Mouse (Mus musculus) MEL (cell line): ENCODE measurements around the gene Prss56. TPM values are rescaled to one million over a fixed set of nuclear protein-coding genes. Genes with fewer than 3 reads are reported as not detected.

ENCODE experiments used
- DNase-seq: peaks from one replicate; pipeline ENCODE4 v3.0.0; 2011; ENCODE audit warnings: low read depth, low spot score
- H3K27ac ChIP-seq: 2 replicates; pipeline ENCODE4 v1.5.1; 2012; ENCODE audit warnings: low read depth, mild to moderate bottlenecking, control low read depth, low read length, moderate library complexity; ENCODE audit not compliant: control insufficient read depth
- H3K27me3 ChIP-seq, 2 experiments: fragments of 150-350 bp in 1 of 2; sonication (generic) in 1 of 2; 2 replicates each; pipeline ENCODE4 v1.6.1; 2012; ENCODE audit warnings: low read length in 2 of 2, mild to moderate bottlenecking in 2 of 2, improper control_type of control experiment in 1 of 2, moderate library complexity in 1 of 2; ENCODE audit not compliant: insufficient read depth in 2 of 2, control insufficient read depth in 1 of 2
- H3K36me3 ChIP-seq, 2 experiments: 2 replicates each; pipeline ENCODE4 v1.6.1; 2012 to 2014; ENCODE audit warnings: low read length in 2 of 2, improper control_type of control experiment in 1 of 2, inconsistent platforms in 1 of 2, mild to moderate bottlenecking in 1 of 2; ENCODE audit not compliant: insufficient read depth in 2 of 2, control insufficient read depth in 1 of 2
- H3K4me1 ChIP-seq, 2 experiments: fragments of 150-350 bp in 1 of 2; sonication (generic) in 1 of 2; 2 replicates each; pipeline ENCODE4 v1.6.1; 2012; ENCODE audit warnings: low read length in 2 of 2, improper control_type of control experiment in 1 of 2, mild to moderate bottlenecking in 1 of 2; ENCODE audit not compliant: insufficient read depth in 2 of 2, control insufficient read depth in 1 of 2
- H3K4me3 ChIP-seq, 2 experiments: fragments of 150-350 bp in 1 of 2; sonication (generic) in 1 of 2; 2 replicates each; pipeline ENCODE4 v1.5.1; 2012; ENCODE audit warnings: low read depth in 2 of 2, low read length in 2 of 2, mild to moderate bottlenecking in 2 of 2, moderate library complexity in 2 of 2, control low read depth in 1 of 2, improper control_type of control experiment in 1 of 2; ENCODE audit not compliant: control insufficient read depth in 1 of 2, insufficient read depth in 1 of 2
- H3K79me2 ChIP-seq: 2 replicates; pipeline ENCODE4 v1.6.1; 2012; ENCODE audit warnings: mild to moderate bottlenecking, low read length, moderate library complexity; ENCODE audit not compliant: control insufficient read depth, poor library complexity, insufficient read depth
- H3K9ac ChIP-seq: 2 replicates; pipeline ENCODE4 v1.6.1; 2012; ENCODE audit warnings: low read depth, mild to moderate bottlenecking, control low read depth, low read length, moderate library complexity; ENCODE audit not compliant: control insufficient read depth, poor library complexity, severe bottlenecking
- H3K9me3 ChIP-seq: fragments of 150-350 bp; sonication (generic); replicated peaks from 2 replicates; pipeline ENCODE4 v1.6.1; 2012; ENCODE audit warnings: mild to moderate bottlenecking, low read length, improper control_type of control experiment, moderate library complexity; ENCODE audit not compliant: insufficient read depth
- BHLHE40 ChIP-seq: IDR thresholded peaks from 2 replicates; pipeline ENCODE4 v1.6.1; 2012; ENCODE audit warnings: low read depth, mild to moderate bottlenecking, inconsistent platforms, low read length, improper control_type of control experiment, borderline replicate concordance
- CHD1 ChIP-seq: IDR thresholded peaks from 2 replicates; pipeline ENCODE4 v1.6.1; 2012; ENCODE audit warnings: low read depth, mild to moderate bottlenecking, inconsistent platforms, low read length, improper control_type of control experiment
- CTCF ChIP-seq, 3 experiments: IDR thresholded peaks in 2 of 3; conservative IDR thresholded peaks in 1 of 3; 2 replicates each; pipeline ENCODE4 v1.5.1; 2011 to 2012; ENCODE audit warnings: low read length in 3 of 3, low read depth in 2 of 3, mild to moderate bottlenecking in 2 of 3, improper control_type of control experiment in 1 of 3, inconsistent platforms in 1 of 3, mixed read lengths in 1 of 3, moderate library complexity in 1 of 3; ENCODE audit not compliant: control insufficient read depth in 1 of 3, insufficient read depth in 1 of 3, poor library complexity in 1 of 3, severe bottlenecking in 1 of 3
- E2F4 ChIP-seq: IDR thresholded peaks from 2 replicates; pipeline ENCODE4 v1.6.1; 2011; ENCODE audit warnings: low read depth, low read length, improper control_type of control experiment, borderline replicate concordance
- ELF1 ChIP-seq: IDR thresholded peaks from 2 replicates; pipeline ENCODE4 v1.6.1; 2014; ENCODE audit warnings: low read depth, mild to moderate bottlenecking, inconsistent platforms, low read length, improper control_type of control experiment, moderate library complexity
- ETS1 ChIP-seq: IDR thresholded peaks from 2 replicates; pipeline ENCODE4 v1.6.1; 2012; ENCODE audit warnings: low read depth, mild to moderate bottlenecking, inconsistent platforms, low read length, improper control_type of control experiment, moderate library complexity
- GABPA ChIP-seq: IDR thresholded peaks from 2 replicates; pipeline ENCODE4 v1.6.1; 2012; ENCODE audit warnings: low read depth, mild to moderate bottlenecking, inconsistent platforms, low read length, improper control_type of control experiment, moderate library complexity
- KAT2A ChIP-seq: conservative IDR thresholded peaks from 2 replicates; pipeline ENCODE4 v1.6.1; 2012; ENCODE audit warnings: low read depth, low read length, improper control_type of control experiment, inconsistent platforms
- MEF2A ChIP-seq: IDR thresholded peaks from 2 replicates; pipeline ENCODE4 v1.6.1; 2014; ENCODE audit warnings: low read depth, mild to moderate bottlenecking, inconsistent platforms, low read length, improper control_type of control experiment; ENCODE audit not compliant: poor library complexity, insufficient replicate concordance, severe bottlenecking; ENCODE audit errors: extremely low read depth
- MXI1 ChIP-seq: IDR thresholded peaks from 2 replicates; pipeline ENCODE4 v1.6.1; 2011; ENCODE audit warnings: mild to moderate bottlenecking, low read depth, low read length, improper control_type of control experiment
- POLR2AphosphoS2 ChIP-seq: IDR thresholded peaks from 2 replicates; pipeline ENCODE4 v1.6.1; 2011; ENCODE audit warnings: low read length, improper control_type of control experiment
- RAD21 ChIP-seq: IDR thresholded peaks from 2 replicates; pipeline ENCODE4 v1.6.1; 2011; ENCODE audit warnings: mild to moderate bottlenecking, low read depth, low read length, improper control_type of control experiment
- RCOR1 ChIP-seq: IDR thresholded peaks from 2 replicates; pipeline ENCODE4 v1.6.1; 2012; ENCODE audit warnings: low read depth, mild to moderate bottlenecking, inconsistent platforms, low read length, improper control_type of control experiment
- SMC3 ChIP-seq: IDR thresholded peaks from 2 replicates; pipeline ENCODE4 v1.6.1; 2011; ENCODE audit warnings: low read depth, low read length, improper control_type of control experiment
- TAL1 ChIP-seq: IDR thresholded peaks from 2 replicates; pipeline ENCODE4 v1.6.1; 2012; ENCODE audit warnings: mild to moderate bottlenecking, inconsistent platforms, low read length, moderate library complexity, mixed read lengths
- TCF12 ChIP-seq: IDR thresholded peaks from 2 replicates; pipeline ENCODE4 v1.6.1; 2014; ENCODE audit warnings: low read depth, mild to moderate bottlenecking, inconsistent platforms, low read length, improper control_type of control experiment, moderate library complexity
- UBTF ChIP-seq: IDR thresholded peaks from 2 replicates; pipeline ENCODE4 v1.6.1; 2012; ENCODE audit warnings: low read depth, mild to moderate bottlenecking, inconsistent platforms, low read length, improper control_type of control experiment, moderate library complexity, borderline replicate concordance; ENCODE audit not compliant: insufficient read depth
- USF1 ChIP-seq: IDR thresholded peaks from 2 replicates; pipeline ENCODE4 v1.6.1; 2014; ENCODE audit warnings: low read depth, mild to moderate bottlenecking, inconsistent platforms, low read length, improper control_type of control experiment, moderate library complexity
- ZC3H11A ChIP-seq: IDR thresholded peaks from 2 replicates; pipeline ENCODE4 v1.6.1; 2012; ENCODE audit warnings: low read depth, mild to moderate bottlenecking, inconsistent platforms, low read length, improper control_type of control experiment
- ZKSCAN1 ChIP-seq: IDR thresholded peaks from 2 replicates; pipeline ENCODE4 v1.6.1; 2012; ENCODE audit warnings: low read depth, mild to moderate bottlenecking, inconsistent platforms, low read length, improper control_type of control experiment, moderate library complexity
- ZNF384 ChIP-seq: IDR thresholded peaks from 2 replicates; pipeline ENCODE4 v1.6.1; 2012; ENCODE audit warnings: low read depth, mild to moderate bottlenecking, inconsistent platforms, low read length, improper control_type of control experiment
- polyA plus RNA-seq, 2 experiments: library from polyadenylated mRNA; stranded (reverse) in 1 of 2; unstranded in 1 of 2; fragments of >175 nt in 1 of 2; fragments of >200 nt in 1 of 2; gene quantifications; 2 replicates each; pipeline versions ENCODE4 v1.2.1 to v1.2.4; 2012; ENCODE audit warnings: low replicate concordance in 2 of 2, low read depth in 1 of 2; ENCODE audit not compliant: insufficient read length in 2 of 2, insufficient read depth in 1 of 2, missing spikeins in 1 of 2
- total RNA-seq: library from RNA; depleted of rRNA; stranded (reverse); fragments of 300-350 nt; gene quantifications from 2 replicates; pipeline ENCODE4 v1.2.3, GENCODE M21; 2012

Prss56 gene
- total and polyA plus RNA-seq, 3 experiments, result 0.08 TPM; not detected in 2

DNA sequence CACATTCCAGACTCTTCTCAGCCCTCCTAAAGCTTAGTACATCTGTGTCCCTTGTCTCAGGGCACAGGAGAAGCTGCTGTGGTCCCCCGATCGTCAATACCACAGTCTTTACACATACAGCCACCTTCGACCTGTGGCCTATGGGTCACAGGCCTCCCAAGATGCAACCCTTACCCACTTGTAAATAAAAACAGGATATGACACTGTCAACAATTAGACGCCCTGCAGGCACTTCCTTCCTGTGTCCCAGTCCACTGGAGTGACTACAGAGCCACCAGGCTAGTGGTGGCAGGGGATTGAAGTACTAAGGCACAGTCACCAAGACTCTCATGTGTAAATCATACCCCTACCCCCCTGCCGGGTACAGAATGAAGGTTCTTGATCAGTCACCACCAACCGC, 21.9 kb downstream of the Prss56 start:
- H3K27ac ChIP-seq, result no peak overlapping the region
- TF ChIP-seq UBTF (no peak), RAD21 (no peak), ELF1 (no peak), CTCF (IDR thresholded peaks at IDR 0.05 in 2 of 3, conservative IDR thresholded peaks at IDR 0.05 in 1 of 3; ENCODE audit: control insufficient read depth in 1 of 3, insufficient read depth in 1 of 3, low read depth in 2 of 3, low read length in 3 of 3, poor library complexity in 1 of 3, severe bottlenecking in 1 of 3) (no peak), ETS1 (no peak), TCF12 (no peak), SMC3 (no peak), MXI1 (no peak), POLR2AphosphoS2 (no peak), CHD1 (no peak), ZC3H11A (no peak), RCOR1 (no peak), E2F4 (no peak)
- TF ChIP-seq, all 39 proteins: peak for 0
- Histone ChIP-seq H3K36me3 (no peaks in the 10 kb centered on the region), H3K9me3 (no peaks in the 10 kb centered on the region), H3K4me1 (no peaks in the 10 kb centered on the region), H3K9ac (no peak overlapping the region), H3K4me3 (no peak overlapping the region), H3K79me2 (no peaks in the 10 kb centered on the region), H3K27me3 (peaks cover 0 to 2% of the 10 kb centered on the region in 2 experiments; a peak in 3 of 4 replicates)
- no peak for DNase-seq

DNA sequence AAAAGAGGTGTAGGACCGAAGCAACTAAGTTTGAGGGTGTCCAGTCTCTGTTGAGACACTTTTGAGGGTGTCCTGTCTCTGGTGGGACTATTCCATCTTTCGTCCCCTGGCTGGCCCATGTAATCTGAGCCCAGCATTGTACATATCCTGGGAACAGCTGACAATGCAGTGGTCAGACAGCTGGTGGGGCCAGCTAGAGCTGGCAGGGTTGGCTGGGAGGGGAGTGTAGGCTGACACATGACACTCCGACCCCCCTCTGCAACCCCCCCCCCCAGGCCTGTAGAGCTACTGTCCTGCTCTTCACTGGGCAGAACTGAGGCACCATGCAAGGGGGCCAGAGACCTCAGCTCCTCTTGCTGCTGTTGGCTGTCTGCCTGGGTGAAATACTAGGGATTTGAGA, 22.4 kb downstream of the Prss56 start:
- DNase-seq, result no peak
- TF ChIP-seq GABPA (no peak), ZKSCAN1 (no peak), TAL1 (no peak), USF1 (no peak), MEF2A (no peak), E2F4 (no peak), BHLHE40 (no peak), ZNF384 (no peak), CHD1 (no peak), KAT2A (no peak), UBTF (no peak)
- H3K27me3 ChIP-seq, result peaks cover 0 to 1% of the 10 kb centered on the region in 2 experiments; a peak in 2 of 4 replicates

More for the DNA sequence above, 22.4 kb downstream of the Prss56 start:
- Histone ChIP-seq H3K4me3 (no peak overlapping the region), H3K4me1 (no peaks in the 10 kb centered on the region), H3K79me2 (no peaks in the 10 kb centered on the region), H3K27ac (no peak overlapping the region), H3K9ac (no peak overlapping the region), H3K9me3 (no peaks in the 10 kb centered on the region), H3K36me3 (no peaks in the 10 kb centered on the region)
